Mouse (Mus musculus): ENCODE data around the gene Terb1.

Gene Terb1

GRCm38 (mm10) chr8:104412805-104413532, 96.7 kb downstream of the Terb1 start:
- in situ Hi-C loops (cut with MboI; ENCODE audit: low sequenced_read_pairs), result no loop called here

GRCm38 (mm10) chr8:104411972-104412371, 97.7 kb downstream of the Terb1 start:
- in situ Hi-C loops (cut with MboI; ENCODE audit: low sequenced_read_pairs), result no loop called here

GRCm38 (mm10) chr8:104411468-104411867, 98.2 kb downstream of the Terb1 start:
- in situ Hi-C loops (cut with MboI; ENCODE audit: low sequenced_read_pairs), result no loop called here

GRCm38 (mm10) chr8:104410628-104411273, 99.0 kb downstream of the Terb1 start:
- in situ Hi-C loops (cut with MboI; ENCODE audit: low sequenced_read_pairs), result no loop called here

GRCm38 (mm10) chr8:104408328-104409110, 101.2 kb downstream of the Terb1 start:
- in situ Hi-C loops (cut with MboI; ENCODE audit: low sequenced_read_pairs), result no loop called here

GRCm38 (mm10) chr8:104406340-104407128, 103.2 kb downstream of the Terb1 start:
- in situ Hi-C loops (cut with MboI; ENCODE audit: low sequenced_read_pairs), result no loop called here

- in situ Hi-C loops (cut with MboI; ENCODE audit: low sequenced_read_pairs), result no loop called here
Observed at GRCm38 (mm10) chr8:104405430-104406187, 104.1 kb downstream of the Terb1 start.

GRCm38 (mm10) chr8:104403596-104403995, 106.1 kb downstream of the Terb1 start:
- in situ Hi-C loops (cut with MboI; ENCODE audit: low sequenced_read_pairs), result no loop called here

Data from CH12F3 (cell line).